ENCODE assay signal across 8 mouse cellular contexts in genomic region chr9:57520375-57521055, GRCm38 (mm10). TPM values are rescaled to one million over a fixed set of nuclear protein-coding genes. Genes with fewer than 3 reads are reported as not detected.
DNase-seq lines count a peak whose midpoint lies in the region; ATAC-seq and TF ChIP-seq lines count a peak whose summit lies in the region.

No protein-coding gene starts in this region.

- H3K36me3 ChIP-seq in hindbrain, embryonic 16.5 days (ENCODE audit: control insufficient read depth, insufficient read depth, low read length): no peaks in the 10 kb centered on the region
- no peaks in the 10 kb centered on the region for H3K36me3 ChIP-seq in midbrain, embryonic 14.5 days (ENCODE audit: control insufficient read depth, insufficient read depth, low read length)

- peak overlapping the region; percentile 98 for H3K9ac ChIP-seq in hindbrain, embryonic 16.5 days (ENCODE audit: low read depth, low read length)
- peak overlapping the region; percentile 96 for H3K9ac ChIP-seq in midbrain, embryonic 14.5 days (replicated peaks; ENCODE audit: low read length)

- no peaks in the 10 kb centered on the region for H3K27me3 ChIP-seq in hindbrain, embryonic 16.5 days (replicated peaks; ENCODE audit: control insufficient read depth, insufficient read depth, low read length)
- no peaks in the 10 kb centered on the region for H3K27me3 ChIP-seq in midbrain, embryonic 14.5 days (ENCODE audit: control insufficient read depth, insufficient read depth, low read length)

- WGBS in bone marrow, adult 2 months: 32% methylated on average over 16 of the region's 16 CpGs
- WGBS in hindbrain, embryonic 16.5 days: 25% methylated on average over 16 of the region's 16 CpGs
- 25% methylated on average over 16 of the region's 16 CpGs for WGBS in midbrain, embryonic 14.5 days

- H3K9me3 ChIP-seq in hindbrain, embryonic 16.5 days (ENCODE audit: control insufficient read depth, low read length): no peaks in the 10 kb centered on the region
- no peaks in the 10 kb centered on the region for H3K9me3 ChIP-seq in midbrain, embryonic 14.5 days (ENCODE audit: control insufficient read depth, low read length)

- peak; percentile 36 for DNase-seq in kidney, adult 18-20 months
- no peak for DNase-seq in kidney, postnatal 14 days
- no peak for DNase-seq in midbrain, embryonic 14.5 days
- no peak for DNase-seq in cerebellum, postnatal 10 days
- no peak for DNase-seq in Muller cell, postnatal 12 days (ENCODE audit: inconsistent ontology term)
- no peak for DNase-seq in testis, postnatal 10 days (ENCODE audit: low spot score)

- ATAC-seq in hindbrain, embryonic 16.5 days: peak; percentile 57
- ATAC-seq in midbrain, embryonic 14.5 days (ENCODE audit: low FRiP score, low TSS enrichment): peak; percentile 41

- H3K27ac ChIP-seq in bone marrow, adult 2 months (ENCODE audit: control insufficient read depth, insufficient read depth, low read depth, low read length, poor library complexity): peak overlapping the region; percentile 99
- H3K27ac ChIP-seq in hindbrain, embryonic 16.5 days (ENCODE audit: low read depth, low read length): peak overlapping the region; percentile 95
- H3K27ac ChIP-seq in midbrain, embryonic 14.5 days (replicated peaks; ENCODE audit: low read depth, low read length): peak overlapping the region; percentile 91

- H3K4me3 ChIP-seq in bone marrow, adult 2 months (replicated peaks; ENCODE audit: control insufficient read depth, low read depth, low read length): peak overlapping the region; percentile 98
- peak overlapping the region; percentile 98 for H3K4me3 ChIP-seq in hindbrain, embryonic 16.5 days (ENCODE audit: low read length)
- H3K4me3 ChIP-seq in midbrain, embryonic 14.5 days (replicated peaks; ENCODE audit: low read depth, low read length): peak overlapping the region; percentile 91

- TF ChIP-seq POLR2A in bone marrow, adult 2 months (IDR thresholded peaks at IDR 0.05; ENCODE audit: borderline replicate concordance, control insufficient read depth, low read depth, low read length): no peak

- TF ChIP-seq CTCF in bone marrow, adult 2 months (IDR thresholded peaks at IDR 0.05; ENCODE audit: control insufficient read depth, insufficient read depth, low read length): no peak

- peak overlapping the region; percentile 79 for H3K4me2 ChIP-seq in hindbrain, embryonic 16.5 days (ENCODE audit: low read length)
- H3K4me2 ChIP-seq in midbrain, embryonic 14.5 days (ENCODE audit: low read length): peak overlapping the region; percentile 73

- H3K4me1 ChIP-seq in bone marrow, adult 2 months (ENCODE audit: control insufficient read depth, insufficient read depth, low read length): peaks cover 3% of the 10 kb centered on the region; the same call in 1 of the 2 replicates
- peaks cover 24% of the 10 kb centered on the region for H3K4me1 ChIP-seq in hindbrain, embryonic 16.5 days (ENCODE audit: control insufficient read depth, insufficient read depth, low read depth, low read length)
- peaks cover 23% of the 10 kb centered on the region for H3K4me1 ChIP-seq in midbrain, embryonic 14.5 days (ENCODE audit: control insufficient read depth, insufficient read depth, low read length)

RNA-seq across cellular contexts. Expression of gene Cox5a, which starts 0.6 kb away (rescaled TPM):
- 158 and 215 TPM in 2 replicates for polyA plus RNA-seq in bone marrow, adult 2 months (2011; ENCODE audit: insufficient read depth, insufficient read length, low replicate concordance, missing spikeins)
- polyA plus RNA-seq in hindbrain, embryonic 16.5 days (2015; fragmentation: Nextera tagmentation; extraction: Ambion mirVana): 890 and 1,047 TPM in 2 replicates
- polyA plus RNA-seq in midbrain, embryonic 14.5 days (2014; fragmentation: Nextera tagmentation; extraction: Ambion mirVana): 832 and 924 TPM in 2 replicates

RNA-seq across cellular contexts. Expression of gene Rpp25, which starts 16.7 kb away (rescaled TPM):
- 8.2 TPM in 1 of 2 replicates, not detected in the other for polyA plus RNA-seq in bone marrow, adult 2 months (2011; ENCODE audit: insufficient read depth, insufficient read length, low replicate concordance, missing spikeins)
- polyA plus RNA-seq in hindbrain, embryonic 16.5 days (2015; fragmentation: Nextera tagmentation; extraction: Ambion mirVana): 21.0 and 21.4 TPM in 2 replicates
- polyA plus RNA-seq in midbrain, embryonic 14.5 days (2014; fragmentation: Nextera tagmentation; extraction: Ambion mirVana): 28.1 and 30.7 TPM in 2 replicates

RNA-seq across cellular contexts. Expression of gene Fam219b, which starts 16.8 kb away (rescaled TPM):
- polyA plus RNA-seq in bone marrow, adult 2 months (2011; ENCODE audit: insufficient read depth, insufficient read length, low replicate concordance, missing spikeins): 8.4 and 10.3 TPM in 2 replicates
- polyA plus RNA-seq in hindbrain, embryonic 16.5 days (2015; fragmentation: Nextera tagmentation; extraction: Ambion mirVana): 23.6 and 24.4 TPM in 2 replicates
- polyA plus RNA-seq in midbrain, embryonic 14.5 days (2014; fragmentation: Nextera tagmentation; extraction: Ambion mirVana): 23.8 and 24.1 TPM in 2 replicates

RNA-seq across cellular contexts. Expression of gene Mpi, which starts 32.0 kb away (rescaled TPM):
- polyA plus RNA-seq in bone marrow, adult 2 months (2011; ENCODE audit: insufficient read depth, insufficient read length, low replicate concordance, missing spikeins): 11.7 and 17.8 TPM in 2 replicates
- polyA plus RNA-seq in hindbrain, embryonic 16.5 days (2015; fragmentation: Nextera tagmentation; extraction: Ambion mirVana): 75.3 and 80.5 TPM in 2 replicates
- polyA plus RNA-seq in midbrain, embryonic 14.5 days (2014; fragmentation: Nextera tagmentation; extraction: Ambion mirVana): 53.5 and 56.5 TPM in 2 replicates

RNA-seq across cellular contexts. Expression of gene Scamp2, which starts 40.2 kb away (rescaled TPM):
- 21.3 and 46.4 TPM in 2 replicates for polyA plus RNA-seq in bone marrow, adult 2 months (2011; ENCODE audit: insufficient read depth, insufficient read length, low replicate concordance, missing spikeins)
- 49.4 and 50.1 TPM in 2 replicates for polyA plus RNA-seq in hindbrain, embryonic 16.5 days (2015; fragmentation: Nextera tagmentation; extraction: Ambion mirVana)
- 48.2 TPM in 2 replicates for polyA plus RNA-seq in midbrain, embryonic 14.5 days (2014; fragmentation: Nextera tagmentation; extraction: Ambion mirVana)
